Mouse (Mus musculus) hindbrain, postnatal 0 days (tissue): ENCODE measurements around the gene Pum2. TPM values are rescaled to one million over a fixed set of nuclear protein-coding genes. Genes with fewer than 3 reads are reported as not detected.

Experiments
- ATAC-seq: fragments of 200-750 bp; cut with Nextera tagmentation; 2 replicates; pipeline ENCODE4 v1.8.0; 2017; ENCODE audit warnings: mild to moderate bottlenecking, moderate TSS enrichment, moderate library complexity
- DNase-seq: peaks from one replicate; pipeline ENCODE4 v3.0.0-alpha.2; 2015; ENCODE audit warnings: low spot score
- H3K27ac ChIP-seq: fragments of 300-500 bp; sonication (generic); 2 replicates; pipeline ENCODE4 v1.5.1; 2014; ENCODE audit warnings: mild to moderate bottlenecking
- H3K27me3 ChIP-seq: fragments of 300-500 bp; sonication (generic); 2 replicates; pipeline ENCODE4 v1.6.1; 2014; ENCODE audit warnings: low read length, mixed read lengths; ENCODE audit not compliant: insufficient read depth
- H3K36me3 ChIP-seq: fragments of 300-500 bp; sonication (generic); 2 replicates; pipeline ENCODE4 v1.6.1; 2014; ENCODE audit warnings: low read length, mixed read lengths; ENCODE audit not compliant: insufficient read depth
- H3K4me1 ChIP-seq: fragments of 300-500 bp; sonication (generic); 2 replicates; pipeline ENCODE4 v1.6.1; 2014; ENCODE audit warnings: antibody characterized with exemption, low read length, mixed read lengths; ENCODE audit not compliant: insufficient read depth
- H3K4me2 ChIP-seq: fragments of 300-500 bp; sonication (generic); 2 replicates; pipeline ENCODE4 v1.6.1; 2014; ENCODE audit warnings: low read depth, mild to moderate bottlenecking, low read length, moderate library complexity, mixed read lengths
- H3K4me3 ChIP-seq: fragments of 300-500 bp; sonication (generic); 2 replicates; pipeline ENCODE4 v1.5.1; 2014; ENCODE audit warnings: low read length
- H3K9ac ChIP-seq: fragments of 300-500 bp; sonication (generic); replicated peaks from 2 replicates; pipeline ENCODE4 v1.6.1; 2014; ENCODE audit warnings: mild to moderate bottlenecking, low read length, moderate library complexity, mixed read lengths
- H3K9me3 ChIP-seq: fragments of 300-500 bp; sonication (generic); 2 replicates; pipeline ENCODE4 v1.6.1; 2016; ENCODE audit warnings: low read length, mixed read lengths
- CTCF ChIP-seq: IDR thresholded peaks from 2 replicates; pipeline ENCODE4 v1.5.1; 2016; ENCODE audit warnings: antibody characterized with exemption, control low read depth, low read depth
- WGBS: fragments of 180-500 bp; shearing (Covaris S2); extraction: QIAGEN DNeasy Blood & Tissue Kit; methylation state at CpG from one replicate; pipeline ENCODE4 v1.1.7; 2014; 5-methylcytosine and 5-hydroxymethylcytosine counted together
- polyA plus RNA-seq: library from polyadenylated mRNA; unstranded; fragments of >200 nt; fragmentation: Nextera tagmentation; extraction: Ambion mirVana; gene quantifications from 2 replicates; pipeline ENCODE4 v1.2.1, GENCODE M21; 2015
- total RNA-seq: library from RNA; depleted of rRNA; stranded (reverse); fragments of >200 nt; gene quantifications from 2 replicates; pipeline ENCODE4 v1.2.3, GENCODE M21; 2014

Gene Pum2
- total and polyA plus RNA-seq, 2 experiments from 2014 or later, result 31.1 to 118 TPM

- Histone ChIP-seq H3K4me2 (no peak overlapping the region), H3K4me1 (peaks cover 5% of the 10 kb centered on the region; the same call in 1 of the 2 replicates), H3K36me3 (no peaks in the 10 kb centered on the region), H3K27ac (no peak overlapping the region), H3K27me3 (no peaks in the 10 kb centered on the region), H3K4me3 (no peak overlapping the region), H3K9ac (no peak overlapping the region), H3K9me3 (no peaks in the 10 kb centered on the region)
- ATAC-seq (no peak), DNase-seq (no peak)
- TF ChIP-seq CTCF, result no peak
- WGBS, result 88% methylated on average over 7 of the region's 7 CpGs
Measured at GRCm38 (mm10) chr12:8776206-8776605, 102.3 kb downstream of the Pum2 start.

GRCm38 (mm10) chr12:8776741-8777140, 102.8 kb downstream of the Pum2 start:
- 87% methylated on average over 3 of the region's 3 CpGs for WGBS
- Histone ChIP-seq H3K4me3 (no peak overlapping the region), H3K36me3 (no peaks in the 10 kb centered on the region), H3K9me3 (no peaks in the 10 kb centered on the region), H3K27ac (no peak overlapping the region), H3K9ac (no peak overlapping the region), H3K4me1 (peaks cover 5% of the 10 kb centered on the region; the same call in 1 of the 2 replicates), H3K4me2 (no peak overlapping the region), H3K27me3 (no peaks in the 10 kb centered on the region)
- ATAC-seq, result no peak
- no peak for DNase-seq
- no peak for TF ChIP-seq CTCF

GRCm38 (mm10) chr12:8778106-8778505, 104.2 kb downstream of the Pum2 start:
- Histone ChIP-seq H3K4me3 (no peak overlapping the region), H3K27ac (no peak overlapping the region), H3K4me1 (peaks cover 4% of the 10 kb centered on the region; the same call in 1 of the 2 replicates), H3K9me3 (no peaks in the 10 kb centered on the region), H3K36me3 (no peaks in the 10 kb centered on the region), H3K4me2 (no peak overlapping the region), H3K9ac (no peak overlapping the region), H3K27me3 (no peaks in the 10 kb centered on the region)
- no peak for TF ChIP-seq CTCF
- WGBS, result 89% methylated on average over 7 of the region's 7 CpGs
- ATAC-seq, result no peak
- no peak for DNase-seq

- H3K27me3 ChIP-seq, result no peaks in the 10 kb centered on the region
- no peaks in the 10 kb centered on the region for H3K9me3 ChIP-seq
- H3K4me3 ChIP-seq, result no peak overlapping the region
- 77% methylated on average over 4 of the region's 4 CpGs for WGBS
- H3K36me3 ChIP-seq, result no peaks in the 10 kb centered on the region
- DNase-seq, result no peak
- no peak overlapping the region for H3K27ac ChIP-seq
- H3K9ac ChIP-seq, result no peak overlapping the region
- no peak overlapping the region for H3K4me2 ChIP-seq
- no peak for ATAC-seq
- no peak for TF ChIP-seq CTCF
- no peaks in the 10 kb centered on the region for H3K4me1 ChIP-seq
Measured at GRCm38 (mm10) chr12:8779851-8780250, 105.9 kb downstream of the Pum2 start.

- no peaks in the 10 kb centered on the region for H3K27me3 ChIP-seq
- no peaks in the 10 kb centered on the region for H3K4me1 ChIP-seq
- no peak overlapping the region for H3K4me3 ChIP-seq
- 74% methylated on average over 7 of the region's 7 CpGs for WGBS
- H3K36me3 ChIP-seq, result no peaks in the 10 kb centered on the region
- no peak overlapping the region for H3K4me2 ChIP-seq
- TF ChIP-seq CTCF, result no peak
- no peaks in the 10 kb centered on the region for H3K9me3 ChIP-seq
- no peak for DNase-seq
- no peak overlapping the region for H3K9ac ChIP-seq
- ATAC-seq, result no peak
- H3K27ac ChIP-seq, result no peak overlapping the region
Measured at GRCm38 (mm10) chr12:8781121-8781520, 107.2 kb downstream of the Pum2 start.

- 70% methylated on average over 9 of the region's 9 CpGs for WGBS
Measured at GRCm38 (mm10) chr12:8781681-8782378, 107.9 kb downstream of the Pum2 start.

GRCm38 (mm10) chr12:8782565-8782964, 108.6 kb downstream of the Pum2 start:
- Histone ChIP-seq H3K9ac (no peak overlapping the region), H3K4me3 (no peak overlapping the region), H3K36me3 (no peaks in the 10 kb centered on the region), H3K27me3 (no peaks in the 10 kb centered on the region), H3K9me3 (no peaks in the 10 kb centered on the region), H3K4me1 (no peaks in the 10 kb centered on the region), H3K27ac (no peak overlapping the region), H3K4me2 (no peak overlapping the region)
- ATAC-seq (no peak), DNase-seq (no peak)
- TF ChIP-seq CTCF, result no peak
- WGBS, result 90% methylated on average over 3 of the region's 3 CpGs

More at GRCm38 (mm10) chr12:8781681-8782378, 107.9 kb downstream of the Pum2 start:
- no peak for TF ChIP-seq CTCF
- no peak for DNase-seq
- ATAC-seq, result no peak
- Histone ChIP-seq H3K4me1 (no peaks in the 10 kb centered on the region), H3K4me3 (no peak overlapping the region), H3K9me3 (no peaks in the 10 kb centered on the region), H3K27me3 (no peaks in the 10 kb centered on the region), H3K4me2 (no peak overlapping the region), H3K27ac (no peak overlapping the region), H3K9ac (no peak overlapping the region), H3K36me3 (no peaks in the 10 kb centered on the region)
